Comparison of ENCODE assay signal across 17 mouse cellular contexts in the genomic region with DNA sequence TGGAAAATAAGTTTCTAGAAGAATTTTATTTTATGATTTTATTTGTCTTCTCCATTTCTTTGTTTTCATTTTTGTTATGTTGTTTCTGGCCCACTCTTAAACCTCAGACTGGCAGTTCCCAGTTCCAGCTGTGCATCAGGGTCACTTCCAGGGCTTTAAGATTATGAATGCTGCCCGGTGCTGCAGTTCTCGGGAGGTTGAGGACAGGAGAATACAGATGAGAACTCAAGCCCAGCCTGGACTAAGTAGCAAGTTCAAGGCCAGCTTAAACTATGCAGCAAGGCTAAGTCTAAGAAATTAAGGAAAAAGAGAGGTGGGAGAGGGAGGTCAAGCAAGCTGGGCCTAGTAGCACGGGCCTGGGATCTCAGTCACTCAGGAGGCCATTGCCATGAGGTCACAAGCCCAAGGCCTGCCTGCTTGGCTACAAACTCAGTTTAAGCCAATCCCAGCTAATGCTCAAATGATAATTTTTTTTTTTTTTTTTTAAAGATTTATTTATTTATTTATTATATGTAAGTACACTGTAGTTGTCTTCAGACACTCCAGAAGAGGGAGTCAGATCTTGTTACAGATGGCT. TPM values are rescaled to one million over a fixed set of nuclear protein-coding genes. Genes with fewer than 3 reads are reported as not detected.
DNase-seq lines count a peak whose midpoint lies in the region; ATAC-seq lines count a peak whose summit lies in the region.
"Had no signal": no experiment of that assay in that cellular context is flagged by ENCODE, and none has a peak within 500 bp of the region (broad histone marks: within the 10 kb centered on the region; RNA-seq: fewer than 3 reads in every experiment).

No protein-coding gene starts in this region.

- no peaks in the 10 kb centered on the region for H3K27me3 ChIP-seq in heart, embryonic 11.5 days (ENCODE audit: control insufficient read depth, insufficient read depth, low read length)
- H3K27me3 ChIP-seq in lung, embryonic 15.5 days = no peaks in the 10 kb centered on the region
- H3K27me3 ChIP-seq in liver, embryonic 15.5 days = no peaks in the 10 kb centered on the region
- H3K27me3 ChIP-seq: neural tube, embryonic 15.5 days; stomach, embryonic 15.5 days had no signal

- peak overlapping the region; percentile 90 for H3K27ac ChIP-seq in heart, embryonic 11.5 days (ENCODE audit: low read depth, low read length)
- no peak overlapping the region for H3K27ac ChIP-seq in lung, embryonic 15.5 days
- peak overlapping the region; percentile 100 for H3K27ac ChIP-seq in liver, embryonic 15.5 days (replicated peaks)
- H3K27ac ChIP-seq: left cerebral cortex, adult 2 months; neural tube, embryonic 15.5 days; stomach, embryonic 15.5 days had no signal

- H3K9ac ChIP-seq in heart, embryonic 11.5 days (ENCODE audit: low read depth, low read length) = peak overlapping the region; percentile 34; the same call in 1 of the 2 replicates
- no peak overlapping the region for H3K9ac ChIP-seq in lung, embryonic 15.5 days
- H3K9ac ChIP-seq in liver, embryonic 15.5 days = peak overlapping the region; percentile 68
- H3K9ac ChIP-seq: neural tube, embryonic 15.5 days; stomach, embryonic 15.5 days had no signal

- H3K9me3 ChIP-seq in heart, embryonic 11.5 days (replicated peaks; ENCODE audit: control insufficient read depth, low read length) = no peaks in the 10 kb centered on the region
- H3K9me3 ChIP-seq in lung, embryonic 15.5 days = no peaks in the 10 kb centered on the region
- H3K9me3 ChIP-seq in liver, embryonic 15.5 days (replicated peaks) = no peaks in the 10 kb centered on the region
- H3K9me3 ChIP-seq: neural tube, embryonic 15.5 days; stomach, embryonic 15.5 days had no signal

- H3K4me1 ChIP-seq in heart, embryonic 11.5 days (ENCODE audit: control insufficient read depth, insufficient read depth, low read length) = peaks cover 51% of the 10 kb centered on the region
- peaks cover 39% of the 10 kb centered on the region for H3K4me1 ChIP-seq in lung, embryonic 15.5 days
- H3K4me1 ChIP-seq in liver, embryonic 15.5 days (replicated peaks) = peaks cover 82% of the 10 kb centered on the region

- H3K4me3 ChIP-seq in heart, embryonic 11.5 days (ENCODE audit: low read depth, low read length) = peak overlapping the region; percentile 23
- H3K4me3 ChIP-seq in lung, embryonic 15.5 days = no peak overlapping the region
- H3K4me3 ChIP-seq in liver, embryonic 15.5 days (replicated peaks) = peak overlapping the region; percentile 99
- H3K4me3 ChIP-seq: left cerebral cortex, adult 2 months; neural tube, embryonic 15.5 days; stomach, embryonic 15.5 days had no signal

- DNase-seq in heart, adult 18-20 months = no peak
- no peak for DNase-seq in lung, postnatal 4 days
- DNase-seq in adrenal gland, postnatal 25 days = peak; percentile 26
- DNase-seq in thymus, postnatal 4 days = no peak
- DNase-seq in T-cell, adult 2 months (ENCODE audit: low spot score) = no peak
- DNase-seq: cerebellum, adult 9-11 months; gastrocnemius, postnatal 36 days; kidney, postnatal 4 days; lung, postnatal 14 days had no signal

- ATAC-seq in heart, embryonic 11.5 days (replicated peaks; ENCODE audit: insufficient number of reproducible peaks, low FRiP score, low TSS enrichment) = no peak
- ATAC-seq in lung, embryonic 15.5 days (ENCODE audit: borderline replicate concordance, extremely low read depth, low FRiP score, low TSS enrichment) = no peak
- ATAC-seq in liver, embryonic 15.5 days (ENCODE audit: insufficient read depth) = peak; percentile 29; the same call in 1 of the 2 replicates
- ATAC-seq: forebrain, embryonic 16.5 days; midbrain, embryonic 16.5 days had no signal

- no peaks in the 10 kb centered on the region for H3K36me3 ChIP-seq in heart, embryonic 11.5 days (ENCODE audit: control insufficient read depth, insufficient read depth, low read length)
- H3K36me3 ChIP-seq in lung, embryonic 15.5 days = peaks cover 27% of the 10 kb centered on the region; the same call in 1 of the 2 replicates
- H3K36me3 ChIP-seq in liver, embryonic 15.5 days (replicated peaks) = peaks cover 70% of the 10 kb centered on the region
- H3K36me3 ChIP-seq: stomach, embryonic 15.5 days had no signal

- H3K4me2 ChIP-seq in heart, embryonic 11.5 days = peak overlapping the region; percentile 88
- H3K4me2 ChIP-seq in lung, embryonic 15.5 days = 0 out of 2 replicates have a peak overlapping the region, but pooled peaks have one; percentile 2
- peak overlapping the region; percentile 80 for H3K4me2 ChIP-seq in liver, embryonic 15.5 days
- H3K4me2 ChIP-seq: neural tube, embryonic 15.5 days; stomach, embryonic 15.5 days had no signal

- WGBS in heart, embryonic 11.5 days (ENCODE audit: insufficient replicate concordance) = 37% methylated on average over 3 of the region's 3 CpGs
- WGBS in lung, embryonic 15.5 days = 66% methylated on average over 3 of the region's 3 CpGs
- 26% methylated on average over 3 of the region's 3 CpGs for WGBS in liver, embryonic 15.5 days (ENCODE audit: insufficient replicate concordance)

RNA-seq across cellular contexts. Expression of a gene that starts 5.1 kb away (rescaled TPM):
- 58.0 and 77.3 TPM in 2 replicates for polyA plus RNA-seq in heart, embryonic 11.5 days (2014; fragmentation: Nextera tagmentation; extraction: Ambion mirVana)
- total RNA-seq in heart, adult 18-20 months (2021) = 100 to 1,000 TPM; 373 to 434 TPM
- 141 and 150 TPM in 2 replicates for polyA plus RNA-seq in lung, embryonic 15.5 days (2015; fragmentation: Nextera tagmentation; extraction: Ambion mirVana)
- total RNA-seq in adrenal gland, postnatal 25 days (2021) = 269 and 281 TPM in 2 replicates
- 146 and 173 TPM in 2 replicates for polyA plus RNA-seq in liver, embryonic 15.5 days (2015; fragmentation: Nextera tagmentation; extraction: Ambion mirVana)

RNA-seq across cellular contexts. Expression of a gene that starts 11.9 kb away (rescaled TPM):
- polyA plus RNA-seq in heart, embryonic 11.5 days (2014; fragmentation: Nextera tagmentation; extraction: Ambion mirVana) = 79.6 and 81.8 TPM in 2 replicates
- total RNA-seq in heart, adult 18-20 months (2021) = 100 to 1,000 TPM; 150 to 174 TPM
- 37.6 and 40.4 TPM in 2 replicates for polyA plus RNA-seq in lung, embryonic 15.5 days (2015; fragmentation: Nextera tagmentation; extraction: Ambion mirVana)
- 51.0 and 53.0 TPM in 2 replicates for total RNA-seq in adrenal gland, postnatal 25 days (2021)
- polyA plus RNA-seq in liver, embryonic 15.5 days (2015; fragmentation: Nextera tagmentation; extraction: Ambion mirVana) = 27.5 and 28.4 TPM in 2 replicates

RNA-seq across cellular contexts. Expression of a gene that starts 31.9 kb away (rescaled TPM):
- polyA plus RNA-seq in heart, embryonic 11.5 days (2014; fragmentation: Nextera tagmentation; extraction: Ambion mirVana) = 86.9 and 90.6 TPM in 2 replicates
- total RNA-seq in heart, adult 18-20 months (2021) = 10 to 100 TPM; 35.6 to 37.4 TPM
- polyA plus RNA-seq in lung, embryonic 15.5 days (2015; fragmentation: Nextera tagmentation; extraction: Ambion mirVana) = 105 and 112 TPM in 2 replicates
- 77.2 and 94.0 TPM in 2 replicates for total RNA-seq in adrenal gland, postnatal 25 days (2021)
- 84.0 and 88.1 TPM in 2 replicates for polyA plus RNA-seq in liver, embryonic 15.5 days (2015; fragmentation: Nextera tagmentation; extraction: Ambion mirVana)

RNA-seq across cellular contexts. Expression of a gene that starts 33.2 kb away (rescaled TPM):
- polyA plus RNA-seq in heart, embryonic 11.5 days (2014; fragmentation: Nextera tagmentation; extraction: Ambion mirVana) = 1,523 and 1,540 TPM in 2 replicates
- total RNA-seq in heart, adult 18-20 months (2021) = 10 to 100 TPM; 95.3 to 98.8 TPM
- polyA plus RNA-seq in lung, embryonic 15.5 days (2015; fragmentation: Nextera tagmentation; extraction: Ambion mirVana) = 1,439 and 1,513 TPM in 2 replicates
- 243 and 326 TPM in 2 replicates for total RNA-seq in adrenal gland, postnatal 25 days (2021)
- polyA plus RNA-seq in liver, embryonic 15.5 days (2015; fragmentation: Nextera tagmentation; extraction: Ambion mirVana) = 525 and 554 TPM in 2 replicates

RNA-seq across cellular contexts. Expression of a gene that starts 59.4 kb away (rescaled TPM):
- polyA plus RNA-seq in heart, embryonic 11.5 days (2014; fragmentation: Nextera tagmentation; extraction: Ambion mirVana) = 140 and 149 TPM in 2 replicates
- total RNA-seq in heart, adult 18-20 months (2021) = 10 to 100 TPM; 18.2 to 19.2 TPM
- 262 and 286 TPM in 2 replicates for polyA plus RNA-seq in lung, embryonic 15.5 days (2015; fragmentation: Nextera tagmentation; extraction: Ambion mirVana)
- 74.5 and 77.0 TPM in 2 replicates for total RNA-seq in adrenal gland, postnatal 25 days (2021)
- polyA plus RNA-seq in liver, embryonic 15.5 days (2015; fragmentation: Nextera tagmentation; extraction: Ambion mirVana) = 88.7 and 92.1 TPM in 2 replicates

Comparison
In these comparisons a context has a peak if more than half of its experiments do, and no peak if none do; other contexts are left out.
1. H3K4me2 ChIP-seq: peak in every context shown above with its lines; median percentile 88 in heart, embryonic 11.5 days; 80 in liver, embryonic 15.5 days; 2 in lung, embryonic 15.5 days.